Mouse (Mus musculus): ENCODE results near the gene Wdr20. TPM values are rescaled to one million over a fixed set of nuclear protein-coding genes. Genes with fewer than 3 reads are reported as not detected.

Wdr20 gene
- polyA plus RNA-seq, 1 experiment from 2014 or later: 24.0 TPM

DNA sequence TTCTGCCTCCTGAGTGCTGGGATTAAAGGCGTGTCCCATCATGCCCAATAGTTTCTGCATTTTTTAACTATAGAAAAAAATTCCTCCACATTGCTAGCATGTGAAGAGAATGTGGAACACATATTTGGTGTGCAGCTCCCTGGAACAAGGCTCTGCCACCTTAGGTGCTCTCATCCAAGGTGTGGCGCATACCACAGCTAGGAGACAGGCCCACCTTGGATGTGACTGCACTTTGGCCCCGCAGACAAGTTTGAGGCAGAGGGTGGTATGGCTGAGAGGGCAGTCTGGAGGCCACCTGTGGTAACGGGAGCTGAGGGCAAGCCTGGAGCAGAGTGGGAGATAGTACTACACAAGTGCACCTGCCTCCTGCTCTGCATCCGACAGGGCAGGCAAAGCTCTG is 71.1 kb downstream of the Wdr20 start:
- WGBS: 78% methylated on average over 5 of the region's 5 CpGs
- ATAC-seq (ENCODE audit: low FRiP score, low TSS enrichment): no peak
- peaks cover 38% of the 10 kb centered on the region for H3K36me3 ChIP-seq (ENCODE audit: control insufficient read depth, insufficient read depth, low read length)
- H3K4me1 ChIP-seq (ENCODE audit: control insufficient read depth, insufficient read depth, low read length): peaks cover 5% of the 10 kb centered on the region; the same call in 1 of the 2 replicates
- no peak overlapping the region for H3K9ac ChIP-seq (replicated peaks; ENCODE audit: low read length)
- no peak overlapping the region for H3K27ac ChIP-seq (replicated peaks; ENCODE audit: low read depth, low read length)
- no peaks in the 10 kb centered on the region for H3K9me3 ChIP-seq (ENCODE audit: control insufficient read depth, low read length)
- H3K27me3 ChIP-seq (ENCODE audit: control insufficient read depth, insufficient read depth, low read length): no peaks in the 10 kb centered on the region
- no peak for DNase-seq
- no peak overlapping the region for H3K4me2 ChIP-seq (ENCODE audit: low read length)
- no peak overlapping the region for H3K4me3 ChIP-seq (replicated peaks; ENCODE audit: low read depth, low read length)

DNA sequence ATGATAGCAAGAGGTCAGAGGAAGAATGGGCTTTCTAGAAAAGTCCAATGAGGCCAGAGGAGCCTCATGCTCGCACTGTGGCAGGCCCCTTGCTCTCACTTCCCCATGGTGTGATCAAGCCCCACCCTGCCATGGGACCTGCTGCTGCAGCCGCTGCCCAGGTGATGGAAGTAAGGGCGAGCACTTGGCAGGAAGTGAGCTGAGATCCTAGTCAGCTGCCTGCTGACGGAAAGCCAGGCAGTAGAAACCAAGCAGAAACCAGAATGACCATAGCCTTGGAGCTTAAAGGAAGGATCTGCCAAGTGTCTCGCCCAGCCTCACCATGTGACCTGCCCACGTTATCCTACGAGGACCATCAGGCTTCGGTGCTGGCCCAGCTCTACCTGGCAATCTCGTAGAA is 75.4 kb downstream of the Wdr20 start:
- no peak for ATAC-seq (ENCODE audit: low FRiP score, low TSS enrichment)
- H3K4me3 ChIP-seq (replicated peaks; ENCODE audit: low read depth, low read length): no peak overlapping the region

DNA sequence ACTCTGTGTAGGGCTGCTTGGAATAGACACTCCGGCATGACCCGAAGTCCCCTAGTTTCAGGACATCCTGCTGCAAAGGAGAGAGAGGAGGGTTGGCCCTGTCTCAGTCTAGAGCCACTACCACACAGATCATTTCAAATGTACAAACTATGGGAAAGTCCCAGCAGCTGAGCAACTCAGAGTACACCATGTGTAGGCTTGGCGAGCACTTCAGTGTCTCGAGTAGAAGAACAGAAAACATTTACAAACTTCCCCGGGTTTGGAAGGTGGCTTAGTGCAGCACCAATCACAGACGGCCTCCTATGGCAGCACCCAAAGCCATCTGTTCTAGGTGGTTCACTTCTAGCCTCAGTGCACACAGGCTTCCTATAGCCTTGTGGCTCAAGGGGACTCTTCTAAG is 75.9 kb downstream of the Wdr20 start:
- Histone ChIP-seq H3K36me3 (ENCODE audit: control insufficient read depth, insufficient read depth, low read length) (0 out of 2 replicates have a peak, but pooled peaks cover 16% of the 10 kb centered on the region), H3K27me3 (ENCODE audit: control insufficient read depth, insufficient read depth, low read length) (no peaks in the 10 kb centered on the region), H3K4me3 (replicated peaks; ENCODE audit: low read depth, low read length) (no peak overlapping the region), H3K9me3 (ENCODE audit: control insufficient read depth, low read length) (no peaks in the 10 kb centered on the region), H3K9ac (replicated peaks; ENCODE audit: low read length) (no peak overlapping the region), H3K27ac (replicated peaks; ENCODE audit: low read depth, low read length) (no peak overlapping the region), H3K4me1 (ENCODE audit: control insufficient read depth, insufficient read depth, low read length) (no peaks in the 10 kb centered on the region), H3K4me2 (ENCODE audit: low read length) (no peak overlapping the region)
- ATAC-seq (ENCODE audit: low FRiP score, low TSS enrichment) (no peak), DNase-seq (no peak)
- 96% methylated on average over 6 of the region's 6 CpGs for WGBS

More for the DNA sequence above, 75.4 kb downstream of the Wdr20 start:
- Histone ChIP-seq H3K9ac (replicated peaks; ENCODE audit: low read length) (no peak overlapping the region), H3K27ac (replicated peaks; ENCODE audit: low read depth, low read length) (no peak overlapping the region), H3K27me3 (ENCODE audit: control insufficient read depth, insufficient read depth, low read length) (no peaks in the 10 kb centered on the region), H3K9me3 (ENCODE audit: control insufficient read depth, low read length) (no peaks in the 10 kb centered on the region), H3K36me3 (ENCODE audit: control insufficient read depth, insufficient read depth, low read length) (peaks cover 18% of the 10 kb centered on the region; the same call in 1 of the 2 replicates), H3K4me2 (ENCODE audit: low read length) (no peak overlapping the region), H3K4me1 (ENCODE audit: control insufficient read depth, insufficient read depth, low read length) (no peaks in the 10 kb centered on the region)
- no peak for DNase-seq
- WGBS: 89% methylated on average over 9 of the region's 9 CpGs

DNA sequence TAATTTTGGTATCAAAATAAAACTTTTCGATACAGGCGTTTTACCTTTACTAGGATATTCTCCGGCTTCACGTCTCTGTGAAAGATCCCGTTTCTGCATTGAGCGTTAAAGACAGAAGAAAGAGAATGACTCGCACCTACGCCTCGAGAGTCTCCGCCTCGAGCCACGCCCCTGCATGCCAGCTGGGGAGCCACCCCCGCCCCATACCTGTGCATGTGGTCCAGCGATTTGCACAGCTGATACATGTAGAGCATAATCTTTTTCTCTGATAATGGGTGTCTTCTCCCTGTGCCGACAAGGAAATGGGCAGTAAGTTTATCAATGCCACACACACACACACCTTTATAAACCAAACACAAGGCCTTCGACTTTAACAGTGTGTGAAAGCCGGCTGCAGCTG is 77.2 kb downstream of the Wdr20 start:
- no peak overlapping the region for H3K4me2 ChIP-seq (ENCODE audit: low read length)
- no peaks in the 10 kb centered on the region for H3K9me3 ChIP-seq (ENCODE audit: control insufficient read depth, low read length)
- no peak for DNase-seq
- no peak for ATAC-seq (ENCODE audit: low FRiP score, low TSS enrichment)
- no peaks in the 10 kb centered on the region for H3K4me1 ChIP-seq (ENCODE audit: control insufficient read depth, insufficient read depth, low read length)
- 83% methylated on average over 17 of the region's 17 CpGs for WGBS
- H3K4me3 ChIP-seq (replicated peaks; ENCODE audit: low read depth, low read length): no peak overlapping the region
- H3K36me3 ChIP-seq (ENCODE audit: control insufficient read depth, insufficient read depth, low read length): 0 out of 2 replicates have a peak, but pooled peaks cover 16% of the 10 kb centered on the region
- H3K9ac ChIP-seq (replicated peaks; ENCODE audit: low read length): no peak overlapping the region
- no peaks in the 10 kb centered on the region for H3K27me3 ChIP-seq (ENCODE audit: control insufficient read depth, insufficient read depth, low read length)
- no peak overlapping the region for H3K27ac ChIP-seq (replicated peaks; ENCODE audit: low read depth, low read length)

DNA sequence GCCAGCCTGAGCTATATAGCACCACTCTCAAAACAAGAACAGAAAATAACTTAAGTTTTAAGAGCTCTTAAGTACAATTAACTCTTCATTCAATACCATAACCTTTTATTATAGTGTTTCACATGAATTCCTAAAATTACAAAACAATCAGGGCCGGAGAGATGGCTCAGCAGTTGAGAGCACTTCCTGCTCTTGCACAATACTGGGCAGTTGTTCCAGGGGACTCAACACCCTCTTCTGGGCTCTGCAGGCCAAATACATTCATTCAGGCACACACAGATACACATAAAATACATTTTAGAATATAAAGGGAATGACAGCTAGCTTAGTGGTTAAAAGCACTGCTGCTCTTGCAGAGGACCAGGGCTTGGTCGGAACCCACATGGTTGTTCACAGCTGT is 79.1 kb downstream of the Wdr20 start:
- H3K4me1 ChIP-seq (ENCODE audit: control insufficient read depth, insufficient read depth, low read length): no peaks in the 10 kb centered on the region
- ATAC-seq (ENCODE audit: low FRiP score, low TSS enrichment) (no peak), DNase-seq (no peak)
- no peak overlapping the region for H3K4me2 ChIP-seq (ENCODE audit: low read length)
- H3K36me3 ChIP-seq (ENCODE audit: control insufficient read depth, insufficient read depth, low read length): 0 out of 2 replicates have a peak, but pooled peaks cover 10% of the 10 kb centered on the region
- no peak overlapping the region for H3K27ac ChIP-seq (replicated peaks; ENCODE audit: low read depth, low read length)
- 98% methylated on average over 2 of the region's 2 CpGs for WGBS
- H3K9ac ChIP-seq (replicated peaks; ENCODE audit: low read length): no peak overlapping the region
- H3K27me3 ChIP-seq (ENCODE audit: control insufficient read depth, insufficient read depth, low read length): no peaks in the 10 kb centered on the region
- no peaks in the 10 kb centered on the region for H3K9me3 ChIP-seq (ENCODE audit: control insufficient read depth, low read length)
- no peak overlapping the region for H3K4me3 ChIP-seq (replicated peaks; ENCODE audit: low read depth, low read length)

DNA sequence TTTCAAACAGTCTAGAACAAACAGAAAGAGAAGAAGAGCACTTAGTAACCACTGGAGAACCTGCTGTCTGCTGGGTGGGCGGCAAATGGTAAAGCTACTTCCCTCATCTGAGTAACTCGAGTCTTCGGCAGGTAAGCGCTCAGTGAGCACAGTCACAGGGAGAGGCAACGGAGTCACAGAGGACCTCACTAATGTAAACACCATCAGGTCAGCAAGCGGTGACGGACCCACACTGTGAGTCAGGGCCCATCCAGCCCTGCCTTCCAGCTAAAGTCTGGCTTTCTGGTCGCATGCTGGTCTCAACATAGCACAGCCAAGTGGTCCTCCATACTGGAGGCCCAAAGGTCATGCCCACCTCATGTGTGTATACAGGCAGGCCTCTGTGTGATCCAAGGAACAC is 81.6 kb downstream of the Wdr20 start:
- H3K27me3 ChIP-seq (ENCODE audit: control insufficient read depth, insufficient read depth, low read length): no peaks in the 10 kb centered on the region
- H3K27ac ChIP-seq (replicated peaks; ENCODE audit: low read depth, low read length): no peak overlapping the region
- no peak overlapping the region for H3K4me3 ChIP-seq (replicated peaks; ENCODE audit: low read depth, low read length)
- 86% methylated on average over 8 of the region's 8 CpGs for WGBS
- ATAC-seq (ENCODE audit: low FRiP score, low TSS enrichment) (no peak), DNase-seq (no peak)
- no peaks in the 10 kb centered on the region for H3K36me3 ChIP-seq (ENCODE audit: control insufficient read depth, insufficient read depth, low read length)
- no peak overlapping the region for H3K9ac ChIP-seq (replicated peaks; ENCODE audit: low read length)
- no peak overlapping the region for H3K4me2 ChIP-seq (ENCODE audit: low read length)
- no peaks in the 10 kb centered on the region for H3K9me3 ChIP-seq (ENCODE audit: control insufficient read depth, low read length)
- H3K4me1 ChIP-seq (ENCODE audit: control insufficient read depth, insufficient read depth, low read length): no peaks in the 10 kb centered on the region

DNA sequence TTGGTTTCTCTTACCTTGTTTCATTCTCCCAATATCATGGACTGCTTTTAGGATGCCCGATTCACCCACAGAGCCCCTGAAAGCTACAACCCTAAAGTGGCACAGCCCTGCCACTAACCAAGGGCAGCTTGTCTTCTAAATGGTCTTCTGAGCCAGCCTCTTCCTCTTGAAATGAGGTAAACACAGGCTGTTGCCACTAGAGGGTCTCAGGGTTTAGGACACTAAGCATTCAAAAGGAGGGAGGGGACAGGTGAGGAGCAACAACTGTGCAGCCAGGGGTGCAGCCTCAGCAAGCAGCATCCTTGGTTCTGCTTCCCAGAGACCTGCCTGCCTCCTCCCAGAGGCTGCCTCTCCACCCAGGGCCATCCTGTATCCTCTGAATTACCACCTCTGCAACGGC is 84.0 kb downstream of the Wdr20 start:
- no peaks in the 10 kb centered on the region for H3K27me3 ChIP-seq (ENCODE audit: control insufficient read depth, insufficient read depth, low read length)
- 98% methylated on average over 2 of the region's 2 CpGs for WGBS
- ATAC-seq (ENCODE audit: low FRiP score, low TSS enrichment): no peak
- no peak overlapping the region for H3K9ac ChIP-seq (replicated peaks; ENCODE audit: low read length)
- no peak overlapping the region for H3K4me2 ChIP-seq (ENCODE audit: low read length)
- H3K36me3 ChIP-seq (ENCODE audit: control insufficient read depth, insufficient read depth, low read length): no peaks in the 10 kb centered on the region
- H3K4me3 ChIP-seq (replicated peaks; ENCODE audit: low read depth, low read length): no peak overlapping the region
- H3K27ac ChIP-seq (replicated peaks; ENCODE audit: low read depth, low read length): no peak overlapping the region
- no peaks in the 10 kb centered on the region for H3K9me3 ChIP-seq (ENCODE audit: control insufficient read depth, low read length)
- no peaks in the 10 kb centered on the region for H3K4me1 ChIP-seq (ENCODE audit: control insufficient read depth, insufficient read depth, low read length)
- DNase-seq: no peak

DNA sequence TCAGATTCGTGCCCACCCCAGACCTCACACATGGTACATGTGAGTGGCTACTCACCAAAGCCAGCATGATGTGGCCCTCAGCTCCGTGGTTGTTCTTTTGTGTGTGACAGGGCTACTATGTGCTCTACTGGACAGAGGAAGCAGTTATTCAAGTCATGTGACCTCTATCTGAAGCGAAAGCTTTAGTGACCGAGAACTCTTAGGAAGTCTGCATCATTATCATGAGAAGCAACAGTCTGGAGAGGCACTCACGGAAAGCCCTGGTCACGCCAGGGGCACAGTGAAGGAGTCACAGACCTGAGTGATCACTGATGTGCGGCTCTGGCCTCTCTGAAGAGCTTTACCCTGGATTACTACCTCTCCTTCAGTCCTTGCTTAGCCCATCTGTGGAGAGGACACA is 84.6 kb downstream of the Wdr20 start:
- Histone ChIP-seq H3K4me2 (ENCODE audit: low read length) (no peak overlapping the region), H3K27me3 (ENCODE audit: control insufficient read depth, insufficient read depth, low read length) (no peaks in the 10 kb centered on the region), H3K9ac (replicated peaks; ENCODE audit: low read length) (no peak overlapping the region), H3K36me3 (ENCODE audit: control insufficient read depth, insufficient read depth, low read length) (no peaks in the 10 kb centered on the region), H3K9me3 (ENCODE audit: control insufficient read depth, low read length) (no peaks in the 10 kb centered on the region), H3K27ac (replicated peaks; ENCODE audit: low read depth, low read length) (no peak overlapping the region), H3K4me3 (replicated peaks; ENCODE audit: low read depth, low read length) (no peak overlapping the region), H3K4me1 (ENCODE audit: control insufficient read depth, insufficient read depth, low read length) (no peaks in the 10 kb centered on the region)
- WGBS: 91% methylated on average over 7 of the region's 7 CpGs
- ATAC-seq (ENCODE audit: low FRiP score, low TSS enrichment): no peak
- DNase-seq: no peak

DNA sequence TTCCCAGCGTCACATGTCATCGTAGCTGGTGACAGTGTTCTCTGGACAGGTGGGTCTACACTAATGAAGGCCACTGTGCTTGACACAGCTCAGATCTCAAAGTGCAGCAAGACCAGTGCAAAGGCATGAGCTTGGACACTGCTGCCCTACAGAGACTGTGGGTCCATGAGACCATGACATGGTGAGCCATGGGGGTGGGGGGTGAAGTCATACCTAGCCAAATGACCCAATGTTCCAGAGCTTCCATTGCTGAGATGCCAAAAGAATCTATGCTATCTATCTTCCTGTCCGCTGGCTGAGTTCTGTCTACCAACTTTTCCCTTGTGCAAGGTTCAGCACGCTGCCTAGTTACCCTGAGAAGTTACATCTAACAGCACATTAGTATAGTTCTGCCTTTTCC is 91.2 kb downstream of the Wdr20 start:
- Histone ChIP-seq H3K27ac (replicated peaks; ENCODE audit: low read depth, low read length) (no peak overlapping the region), H3K36me3 (ENCODE audit: control insufficient read depth, insufficient read depth, low read length) (no peaks in the 10 kb centered on the region), H3K27me3 (ENCODE audit: control insufficient read depth, insufficient read depth, low read length) (no peaks in the 10 kb centered on the region), H3K9ac (replicated peaks; ENCODE audit: low read length) (no peak overlapping the region), H3K9me3 (ENCODE audit: control insufficient read depth, low read length) (no peaks in the 10 kb centered on the region), H3K4me2 (ENCODE audit: low read length) (no peak overlapping the region), H3K4me1 (ENCODE audit: control insufficient read depth, insufficient read depth, low read length) (no peaks in the 10 kb centered on the region), H3K4me3 (replicated peaks; ENCODE audit: low read depth, low read length) (no peak overlapping the region)
- DNase-seq: no peak
- 96% methylated on average over 4 of the region's 4 CpGs for WGBS
- ATAC-seq (ENCODE audit: low FRiP score, low TSS enrichment): no peak
